Mouse (Mus musculus): ENCODE results near the gene Loxl4.

GRCm38 (mm10) chr19:42587704-42588103 lies 24.9 kb downstream of the Loxl4 start:
- TF ChIP-seq CTCF (IDR thresholded peaks at IDR 0.05; ENCODE audit: borderline replicate concordance, extremely low read depth, insufficient read depth, insufficient read length) (no peak), POLR2A (IDR thresholded peaks at IDR 0.05; ENCODE audit: borderline replicate concordance, extremely low read depth, insufficient read depth, insufficient read length, poor library complexity, severe bottlenecking) (no peak)
